Mouse (Mus musculus): ENCODE results near the gene Trim63.

GRCm38 (mm10) chr4:134352929-134353328 is 38.0 kb downstream of the Trim63 start:
- TF ChIP-seq CTCF (IDR thresholded peaks at IDR 0.05; ENCODE audit: insufficient read depth, low read depth, low read length) (no peak), POLR2A (IDR thresholded peaks at IDR 0.05; ENCODE audit: insufficient read depth, low read depth, low read length) (no peak)

Measured in olfactory bulb, adult 2 months (tissue).